Mouse (Mus musculus) left cerebral cortex, adult 9 months (tissue): ENCODE data around the gene Bex3.
A peak's percentile ranks its signal among the peaks of the same experiment; 100 is the strongest.
"Not testable (repeated sequence)": the region's sequence is repeated elsewhere in the genome, so short reads cannot be mapped to it uniquely, and the experiment has no call there.

Experiments used
- DNase-seq, 2 experiments: peaks; one replicate each; pipeline ENCODE4 v3.0.0; 2022; ENCODE audit warnings: low spot score in 2 of 2

Gene Bex3

GRCm38 (mm10) chrX:136269743-136270392 lies at the start of gene Bex3:
TSS of gene Bex3 (plus strand) at chrX:136270253.
- DNase-seq, result peak in 1 of 2 experiments; percentile 55

- no peak for DNase-seq
These were observed 46.3 kb upstream of the Bex3 start for GRCm38 (mm10) chrX:136223714-136224113.

- DNase-seq, result no peak
These were observed 42.3 kb upstream of the Bex3 start for GRCm38 (mm10) chrX:136227768-136228167.

GRCm38 (mm10) chrX:136238118-136238517 lies 31.9 kb upstream of the Bex3 start:
- peak in 1 of 2 experiments; percentile 25 for DNase-seq

GRCm38 (mm10) chrX:136243181-136243580 lies 26.9 kb upstream of the Bex3 start:
- DNase-seq, result no peak

GRCm38 (mm10) chrX:136244574-136245229 lies 25.4 kb upstream of the Bex3 start, which contains the start of gene Tceal9:
TSS of gene Tceal9 (plus strand) at chrX:136245079.
- DNase-seq, result peak; percentile 36 to 65

- DNase-seq, result no peak
These were observed 24.5 kb upstream of the Bex3 start for GRCm38 (mm10) chrX:136245521-136246071.

GRCm38 (mm10) chrX:136248811-136249210 lies 21.2 kb upstream of the Bex3 start:
- DNase-seq, result no peak

- no peak for DNase-seq
These were observed 20.4 kb upstream of the Bex3 start for GRCm38 (mm10) chrX:136249671-136250070.

- DNase-seq, result no peak
These were observed 17.9 kb upstream of the Bex3 start for GRCm38 (mm10) chrX:136252023-136252729.

GRCm38 (mm10) chrX:136267720-136268119 lies 2.3 kb upstream of the Bex3 start:
- no peak for DNase-seq

- DNase-seq, result no peak
These were observed 1.9 kb upstream of the Bex3 start for GRCm38 (mm10) chrX:136268173-136268572.

- not testable (repeated sequence) for DNase-seq
These were observed 499 bp downstream of the Bex3 start for GRCm38 (mm10) chrX:136270393-136271111.

GRCm38 (mm10) chrX:136274542-136274941 lies 4.5 kb downstream of the Bex3 start:
- no peak for DNase-seq

GRCm38 (mm10) chrX:136275386-136275785 lies 5.3 kb downstream of the Bex3 start:
- DNase-seq, result no peak

GRCm38 (mm10) chrX:136277577-136277976 lies 7.5 kb downstream of the Bex3 start:
- DNase-seq, result no peak

- no peak for DNase-seq
These were observed 8.3 kb downstream of the Bex3 start for GRCm38 (mm10) chrX:136278401-136278800.

GRCm38 (mm10) chrX:136279410-136279809 lies 9.4 kb downstream of the Bex3 start:
- DNase-seq, result peak in 1 of 2 experiments; percentile 24

- DNase-seq, result peak; percentile 58 to 59
These were observed 20.8 kb downstream of the Bex3 start for GRCm38 (mm10) chrX:136290817-136291281.

- peak in 1 of 2 experiments; percentile 37 for DNase-seq
These were observed 34.2 kb downstream of the Bex3 start for GRCm38 (mm10) chrX:136304295-136304694.

GRCm38 (mm10) chrX:136306196-136306595 lies 36.1 kb downstream of the Bex3 start:
- no peak for DNase-seq
